Mouse (Mus musculus) spleen, postnatal 10 days (tissue): ENCODE data around the gene Clec1a.

ENCODE experiments used
- DNase-seq, 2 experiments: peaks; one replicate each; pipeline ENCODE4 v3.0.0; 2021 to 2022; ENCODE audit warnings: low spot score in 2 of 2

Gene Clec1a

DNA sequence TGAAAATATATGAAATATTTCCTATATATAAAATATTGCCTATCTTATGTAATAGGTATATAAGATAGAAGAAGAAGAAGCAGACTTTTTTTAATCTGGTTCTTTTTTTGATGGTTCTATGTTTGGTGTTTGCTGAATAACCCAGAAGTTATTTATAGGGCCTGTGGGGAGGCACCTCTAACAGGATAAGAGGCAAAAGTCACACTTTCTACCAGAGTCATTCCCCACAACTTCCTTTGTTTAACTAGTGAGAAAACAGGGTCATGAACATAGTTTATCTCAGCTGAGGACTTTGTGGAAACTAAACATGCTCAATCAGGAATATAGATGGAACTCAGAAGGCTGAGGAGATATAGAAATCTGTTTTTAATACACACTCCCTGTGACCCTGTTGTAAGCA, 45.8 kb downstream of the Clec1a start:
- no peak for DNase-seq

DNA sequence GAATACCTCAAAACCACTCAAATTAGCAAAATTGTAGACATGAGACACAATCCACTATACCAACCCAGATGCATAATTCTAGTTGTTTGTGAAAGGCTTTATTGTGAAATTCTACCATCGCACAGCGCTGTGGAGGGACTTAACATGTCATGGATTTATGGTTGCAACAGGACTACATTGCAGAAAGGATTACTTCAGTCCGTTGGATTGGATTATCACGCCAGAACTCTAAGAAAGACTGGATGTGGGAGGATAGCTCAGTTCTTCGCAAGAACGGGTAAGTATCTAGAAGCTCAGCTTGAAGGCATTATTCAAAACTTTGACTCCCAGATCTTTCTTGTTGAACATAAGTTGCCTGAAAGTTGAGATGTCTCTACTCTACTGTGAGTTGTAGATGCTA, 48.4 kb downstream of the Clec1a start:
- no peak for DNase-seq

DNA sequence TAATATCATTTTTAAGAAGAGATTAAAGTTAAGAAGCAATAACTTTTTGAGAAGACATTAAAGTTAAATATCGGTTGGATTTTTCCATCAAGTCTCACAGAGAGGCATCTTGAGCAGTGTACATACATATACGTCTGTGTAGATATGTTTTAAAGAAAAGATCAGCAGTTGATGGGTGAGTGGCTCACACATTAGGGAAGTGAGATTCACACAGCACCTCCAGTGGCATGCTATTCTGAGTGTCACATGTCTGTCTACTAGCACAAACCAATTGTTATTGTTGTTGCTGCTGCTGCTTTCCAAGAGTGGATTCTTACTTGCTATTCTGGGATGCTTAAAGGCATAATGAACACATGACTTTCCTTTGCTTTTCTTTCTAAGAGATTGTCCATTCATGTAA, 49.4 kb downstream of the Clec1a start:
- DNase-seq = no peak

DNA sequence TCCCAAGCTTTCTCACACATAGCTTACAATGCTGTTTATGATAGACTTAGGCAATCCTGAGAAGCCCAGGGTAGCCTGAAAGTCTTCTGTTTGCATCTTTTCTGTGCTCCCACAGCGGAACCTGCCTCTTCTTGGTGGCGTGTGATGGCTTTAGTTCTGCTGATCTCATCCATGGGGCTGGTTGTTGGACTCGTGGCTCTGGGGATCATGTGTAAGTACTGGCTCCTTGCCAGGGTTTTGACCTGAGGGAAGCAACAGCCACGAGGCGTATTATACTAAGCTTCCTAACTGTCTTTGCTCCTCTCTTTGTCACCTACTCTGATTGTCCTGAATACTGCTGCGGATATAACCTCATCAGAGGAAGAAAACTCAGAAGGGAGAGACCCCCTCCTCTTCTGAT, 51.9 kb downstream of the Clec1a start:
- DNase-seq = no peak

DNA sequence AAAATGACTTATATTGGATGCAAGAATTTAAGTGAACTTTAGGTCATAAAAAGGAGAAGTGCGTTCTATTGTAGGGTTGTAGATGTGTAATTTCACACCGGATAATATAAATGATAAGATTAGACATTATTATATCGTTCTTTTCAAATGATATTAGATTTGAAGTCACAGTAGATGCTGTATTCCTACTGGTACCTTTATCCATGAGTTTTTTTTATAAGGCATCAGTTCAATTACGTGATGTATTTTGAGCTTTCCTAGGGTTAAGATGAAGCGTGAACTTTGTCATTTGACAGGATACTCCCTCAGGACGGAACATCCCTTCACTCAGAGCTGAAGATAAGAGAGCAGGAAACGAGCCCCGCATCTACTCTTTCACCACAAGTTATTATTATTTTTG, 54.8 kb downstream of the Clec1a start, which contains the start of gene Clec1b:
TSS of gene Clec1b (plus strand) at position 301 of the 400 bp plus-strand sequence.
- DNase-seq = no peak

DNA sequence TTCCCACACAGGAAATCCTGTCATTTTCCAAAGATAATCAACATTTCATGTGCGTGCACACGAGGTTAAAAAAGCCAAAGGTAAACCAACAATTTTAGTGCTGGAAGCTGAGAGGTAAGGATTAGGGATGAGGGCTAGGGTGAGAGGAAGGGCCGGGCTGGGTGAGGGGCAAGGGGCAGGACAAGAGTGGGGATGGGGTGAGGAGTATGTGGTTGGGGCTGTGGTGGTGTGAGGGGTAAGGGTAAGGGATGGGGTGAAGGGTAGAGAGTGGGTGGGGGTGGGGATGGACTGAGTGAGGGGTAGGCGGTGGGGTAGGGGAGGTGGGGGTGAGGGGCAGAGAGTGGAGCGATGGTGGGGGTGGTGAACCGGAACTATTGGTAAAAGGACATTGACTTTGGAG, 58.1 kb downstream of the Clec1a start:
- no peak for DNase-seq

DNA sequence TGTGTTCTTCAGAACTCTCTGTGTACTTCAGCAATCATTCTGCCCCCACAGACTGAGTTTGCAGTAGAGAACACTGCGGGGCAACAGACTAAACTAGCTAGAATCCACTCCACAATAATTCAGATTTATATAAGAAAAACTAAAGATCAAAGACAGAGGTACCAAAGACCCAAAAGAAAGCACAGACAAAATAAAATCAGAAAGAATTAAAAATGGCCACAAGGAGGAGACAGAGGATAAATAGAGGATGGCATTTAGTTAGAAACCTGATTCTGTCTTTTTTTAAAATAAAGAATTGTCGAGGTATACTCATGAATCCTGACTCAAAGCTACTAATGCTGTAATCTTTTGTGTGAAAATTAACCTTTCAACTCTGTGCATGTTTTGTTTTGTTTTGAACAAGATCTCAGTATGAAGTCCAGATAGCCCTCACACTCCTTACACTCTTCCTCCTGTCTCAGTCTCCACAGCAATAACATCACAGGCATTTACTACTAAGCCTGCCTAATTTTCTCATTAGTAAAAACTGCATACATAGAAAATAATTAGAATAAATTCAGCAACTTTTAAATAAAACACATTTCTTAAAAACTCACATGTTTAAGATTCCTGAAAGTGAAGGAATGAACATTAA, 58.6 kb downstream of the Clec1a start:
- DNase-seq = no peak

DNA sequence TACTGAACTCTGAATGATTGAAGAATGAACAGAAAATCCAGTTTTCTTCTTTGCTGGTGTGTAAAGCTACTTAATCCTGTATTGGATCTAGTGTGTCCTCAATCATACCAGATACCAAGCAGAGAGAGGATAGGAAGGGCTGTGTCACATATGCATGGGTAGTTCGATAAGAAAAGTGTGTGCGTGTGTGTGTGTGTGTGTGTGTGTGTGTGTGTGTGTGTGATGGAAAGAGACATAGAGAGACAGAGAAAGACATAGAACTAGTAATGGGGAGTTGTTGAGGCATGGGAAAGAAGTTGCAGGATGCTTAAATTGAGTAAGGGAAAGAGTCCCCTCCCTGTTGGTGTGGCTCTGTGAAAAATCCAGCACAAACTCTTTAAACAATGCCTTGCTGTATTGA, 66.0 kb downstream of the Clec1a start, which contains the start of gene Clec12b:
TSS of gene Clec12b (minus strand) at position 101 of the 400 bp plus-strand sequence.
- no peak for DNase-seq

DNA sequence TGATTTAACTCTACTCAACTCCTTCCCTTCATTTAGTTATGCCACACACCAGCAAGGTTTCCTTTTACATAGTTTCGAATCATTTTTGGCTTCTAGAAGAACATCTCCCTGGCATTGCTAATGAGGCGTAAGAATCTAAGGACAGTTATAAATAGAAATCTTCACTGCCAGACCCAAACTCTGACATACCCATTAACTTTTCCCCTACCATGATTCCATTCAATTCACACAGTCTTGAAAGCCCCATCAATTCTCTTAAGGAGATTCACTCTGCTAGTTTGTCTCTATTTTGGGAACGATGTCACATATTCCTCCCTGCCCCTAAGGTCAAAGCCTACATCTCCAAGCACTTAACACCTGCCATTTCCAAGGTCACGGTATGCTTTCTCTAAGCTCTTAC, 66.8 kb downstream of the Clec1a start:
- DNase-seq = no peak

DNA sequence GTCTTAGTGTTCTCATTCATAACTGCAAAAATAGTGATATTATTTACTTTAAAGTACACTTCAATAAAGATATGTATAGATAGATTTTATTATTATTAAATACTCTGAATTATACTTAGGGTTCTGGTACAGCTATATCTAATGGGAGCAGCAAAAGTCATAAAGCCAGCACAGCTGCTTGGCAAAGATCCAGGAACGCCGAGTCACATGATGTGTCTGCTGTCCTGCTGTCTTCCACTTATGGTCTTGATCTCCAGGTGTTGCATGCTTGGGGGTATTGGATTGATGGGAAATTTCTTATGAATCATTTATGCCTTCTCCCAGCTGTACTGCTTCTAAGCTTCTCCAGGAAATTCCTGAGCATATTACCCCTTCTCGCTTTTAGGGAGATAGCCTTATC, 68.3 kb downstream of the Clec1a start:
- no peak for DNase-seq

DNA sequence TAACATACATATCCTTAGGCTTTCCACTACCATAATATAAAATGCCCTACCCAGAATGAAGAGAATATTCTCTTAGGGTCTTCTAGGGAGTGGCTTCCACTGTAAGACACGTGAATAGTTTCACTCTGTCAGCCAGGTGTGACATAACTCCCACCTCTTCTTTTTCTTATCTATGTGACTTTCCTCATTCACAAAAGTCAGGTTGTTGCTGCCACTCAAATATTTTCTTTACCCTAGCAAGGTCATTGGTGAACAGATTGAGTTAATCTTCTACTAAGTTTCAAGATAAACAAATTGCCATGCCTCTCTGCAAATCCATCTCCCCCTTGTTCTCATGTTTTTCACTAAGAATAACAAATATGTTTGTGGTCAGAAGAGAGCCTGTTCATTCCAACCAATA, 70.1 kb downstream of the Clec1a start:
- DNase-seq = no peak

DNA sequence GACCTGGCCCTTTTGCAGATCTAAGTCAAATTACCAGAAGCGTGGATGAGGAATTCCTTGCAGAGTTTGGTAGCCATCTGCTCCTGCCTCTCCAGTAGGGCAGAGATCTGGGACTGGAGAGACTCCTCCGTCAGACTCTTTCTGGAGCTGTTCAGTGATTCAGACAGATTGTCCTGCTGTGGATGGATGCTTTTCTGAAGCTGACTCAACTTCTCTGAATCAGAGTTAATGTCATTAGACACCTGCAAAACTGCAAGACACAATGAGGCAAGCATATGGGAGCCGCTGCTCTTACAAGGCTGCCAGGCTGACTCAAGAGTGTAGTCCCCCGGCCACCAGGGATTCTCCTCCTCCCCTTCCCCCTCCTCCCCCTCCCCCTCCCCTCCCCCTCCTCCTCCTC, 71.3 kb downstream of the Clec1a start:
- DNase-seq = no peak

DNA sequence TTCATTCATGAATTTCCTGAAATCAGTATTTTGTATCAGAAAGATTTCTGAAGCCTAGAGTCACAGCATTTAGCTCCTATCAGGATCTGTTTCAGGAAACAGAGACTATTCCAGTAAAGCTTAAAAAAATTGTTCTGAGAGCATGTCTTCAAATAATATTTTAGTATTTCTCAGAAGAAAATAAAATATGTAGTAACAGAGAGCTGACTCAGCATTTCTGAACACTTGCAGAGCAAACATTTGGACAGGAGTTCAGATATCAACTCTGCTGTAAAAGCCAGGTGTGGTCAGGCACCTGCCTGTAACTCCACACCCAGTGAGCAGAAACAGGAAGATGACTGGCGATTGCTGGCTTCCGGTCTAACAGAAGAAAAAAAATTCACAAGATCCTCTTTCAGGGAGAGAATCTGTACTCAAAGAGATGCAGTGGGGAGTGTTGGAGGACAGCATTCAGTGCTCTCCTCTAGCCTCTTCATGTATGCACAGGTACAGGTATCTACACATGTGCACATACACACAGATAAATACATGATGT, 76.8 kb downstream of the Clec1a start:
- no peak for DNase-seq
